Mouse (Mus musculus) midbrain, embryonic 11.5 days (tissue): ENCODE measurements at regions not wholly inside any gene's neighbourhood (a gene's known extent, or its start where the extent isn't known, plus 50 kb on each side); places are given as distances from the start of the nearest gene placed in this dataset.

Experiments
- ATAC-seq: fragments of 200-750 bp; cut with Nextera tagmentation; 2 replicates; pipeline ENCODE4 v1.8.0; 2017; ENCODE audit warnings: moderate TSS enrichment, moderate library complexity; ENCODE audit not compliant: low FRiP score
- DNase-seq: peaks from one replicate; pipeline ENCODE4 v3.0.0; 2015; ENCODE audit warnings: low spot score; ENCODE audit errors: missing footprints
- H3K27ac ChIP-seq: fragments of 300-500 bp; sonication (generic); 2 replicates; pipeline ENCODE4 v1.5.1; 2014; ENCODE audit warnings: low read depth, low read length
- H3K27me3 ChIP-seq: fragments of 300-500 bp; sonication (generic); 2 replicates; pipeline ENCODE4 v1.6.1; 2014; ENCODE audit warnings: mild to moderate bottlenecking, low read length, moderate library complexity, mixed read lengths; ENCODE audit not compliant: control insufficient read depth, insufficient read depth
- H3K36me3 ChIP-seq: fragments of 300-500 bp; sonication (generic); 2 replicates; pipeline ENCODE4 v1.6.1; 2014; ENCODE audit warnings: mild to moderate bottlenecking, low read length, moderate library complexity, mixed read lengths; ENCODE audit not compliant: control insufficient read depth, insufficient read depth
- H3K4me1 ChIP-seq: fragments of 300-500 bp; sonication (generic); 2 replicates; pipeline ENCODE4 v1.6.1; 2014; ENCODE audit warnings: low read length; ENCODE audit not compliant: control insufficient read depth, insufficient read depth
- H3K4me2 ChIP-seq: fragments of 300-500 bp; sonication (generic); 2 replicates; pipeline ENCODE4 v1.6.1; 2014; ENCODE audit warnings: mild to moderate bottlenecking, moderate library complexity
- H3K4me3 ChIP-seq: fragments of 300-500 bp; sonication (generic); 2 replicates; pipeline ENCODE4 v1.5.1; 2014; ENCODE audit warnings: low read depth, low read length
- H3K9ac ChIP-seq: fragments of 300-500 bp; sonication (generic); 2 replicates; pipeline ENCODE4 v1.6.1; 2014; ENCODE audit warnings: low read length
- H3K9me3 ChIP-seq: fragments of 300-500 bp; sonication (generic); 2 replicates; pipeline ENCODE4 v1.6.1; 2016; ENCODE audit warnings: low read length; ENCODE audit not compliant: control insufficient read depth
- WGBS: fragments of 180-500 bp; shearing (Covaris S2); extraction: QIAGEN DNeasy Blood & Tissue Kit; methylation state at CpG from one replicate; pipeline ENCODE4 v1.1.7; 2014; 5-methylcytosine and 5-hydroxymethylcytosine counted together

- 75% methylated on average over 7 of the region's 7 CpGs for WGBS
- Histone ChIP-seq H3K27ac (no peak overlapping the region), H3K4me3 (no peak overlapping the region), H3K9me3 (no peaks in the 10 kb centered on the region), H3K4me1 (no peaks in the 10 kb centered on the region), H3K27me3 (no peaks in the 10 kb centered on the region), H3K4me2 (no peak overlapping the region), H3K36me3 (no peaks in the 10 kb centered on the region), H3K9ac (no peak overlapping the region)
- no peak for DNase-seq
- no peak for ATAC-seq
These were observed 411.0 kb downstream of the Ofcc1 start for GRCm38 (mm10) chr13:39950203-39950602.

GRCm38 (mm10) chr13:39935216-39935615 is 426.0 kb downstream of the Ofcc1 start:
- Histone ChIP-seq H3K36me3 (no peaks in the 10 kb centered on the region), H3K9me3 (no peaks in the 10 kb centered on the region), H3K4me1 (no peaks in the 10 kb centered on the region), H3K27me3 (no peaks in the 10 kb centered on the region), H3K4me3 (no peak overlapping the region), H3K27ac (no peak overlapping the region), H3K9ac (no peak overlapping the region), H3K4me2 (no peak overlapping the region)
- WGBS, result 71% methylated on average over 2 of the region's 2 CpGs
- ATAC-seq, result no peak
- no peak for DNase-seq

GRCm38 (mm10) chr13:39931487-39931886 is 429.8 kb downstream of the Ofcc1 start:
- DNase-seq (no peak), ATAC-seq (no peak)
- Histone ChIP-seq H3K9ac (no peak overlapping the region), H3K4me2 (no peak overlapping the region), H3K36me3 (no peaks in the 10 kb centered on the region), H3K4me1 (no peaks in the 10 kb centered on the region), H3K27ac (no peak overlapping the region), H3K27me3 (no peaks in the 10 kb centered on the region), H3K9me3 (no peaks in the 10 kb centered on the region), H3K4me3 (no peak overlapping the region)
- 87% methylated on average over 3 of the region's 3 CpGs for WGBS

GRCm38 (mm10) chr13:39928573-39928972 is 432.7 kb downstream of the Ofcc1 start:
- no peak overlapping the region for H3K4me2 ChIP-seq
- ATAC-seq (no peak), DNase-seq (no peak)
- H3K4me3 ChIP-seq, result no peak overlapping the region
- H3K27me3 ChIP-seq, result no peaks in the 10 kb centered on the region
- no peaks in the 10 kb centered on the region for H3K9me3 ChIP-seq
- WGBS, result 94% methylated on average over 7 of the region's 7 CpGs
- H3K4me1 ChIP-seq, result no peaks in the 10 kb centered on the region
- H3K27ac ChIP-seq, result no peak overlapping the region
- H3K9ac ChIP-seq, result no peak overlapping the region
- no peaks in the 10 kb centered on the region for H3K36me3 ChIP-seq

GRCm38 (mm10) chr13:39924366-39924765 is 436.9 kb downstream of the Ofcc1 start:
- Histone ChIP-seq H3K4me1 (no peaks in the 10 kb centered on the region), H3K9me3 (no peaks in the 10 kb centered on the region), H3K9ac (no peak overlapping the region), H3K4me2 (no peak overlapping the region), H3K36me3 (no peaks in the 10 kb centered on the region), H3K4me3 (no peak overlapping the region), H3K27me3 (no peaks in the 10 kb centered on the region), H3K27ac (no peak overlapping the region)
- no peak for DNase-seq
- no peak for ATAC-seq
- WGBS, result 86% methylated on average over 4 of the region's 4 CpGs

GRCm38 (mm10) chr13:39923113-39923512 is 438.1 kb downstream of the Ofcc1 start:
- Histone ChIP-seq H3K4me1 (no peaks in the 10 kb centered on the region), H3K9ac (no peak overlapping the region), H3K4me3 (no peak overlapping the region), H3K27ac (no peak overlapping the region), H3K27me3 (no peaks in the 10 kb centered on the region), H3K36me3 (no peaks in the 10 kb centered on the region), H3K9me3 (no peaks in the 10 kb centered on the region), H3K4me2 (no peak overlapping the region)
- 84% methylated on average over 9 of the region's 9 CpGs for WGBS
- ATAC-seq, result no peak
- DNase-seq, result no peak

GRCm38 (mm10) chr13:39907720-39908119 is 453.5 kb downstream of the Ofcc1 start:
- DNase-seq (no peak), ATAC-seq (no peak)
- Histone ChIP-seq H3K4me1 (peaks cover 3% of the 10 kb centered on the region; the same call in 1 of the 2 replicates), H3K36me3 (no peaks in the 10 kb centered on the region), H3K4me3 (no peak overlapping the region), H3K9ac (no peak overlapping the region), H3K27me3 (no peaks in the 10 kb centered on the region), H3K27ac (no peak overlapping the region), H3K9me3 (no peaks in the 10 kb centered on the region), H3K4me2 (no peak overlapping the region)
- 79% methylated on average over 10 of the region's 10 CpGs for WGBS

- Histone ChIP-seq H3K4me2 (no peak overlapping the region), H3K4me1 (peaks cover 3% of the 10 kb centered on the region; the same call in 1 of the 2 replicates), H3K27ac (no peak overlapping the region; the same call in 1 of the 2 replicates), H3K27me3 (no peaks in the 10 kb centered on the region), H3K9me3 (no peaks in the 10 kb centered on the region), H3K9ac (no peak overlapping the region), H3K4me3 (no peak overlapping the region), H3K36me3 (no peaks in the 10 kb centered on the region)
- ATAC-seq, result peak; percentile 54
- 21% methylated on average over 8 of the region's 8 CpGs for WGBS
- DNase-seq, result peak; percentile 86
These were observed 457.0 kb downstream of the Ofcc1 start for GRCm38 (mm10) chr13:39904264-39904663.

GRCm38 (mm10) chr13:39903319-39903718 is 457.9 kb downstream of the Ofcc1 start:
- H3K4me3 ChIP-seq, result no peak overlapping the region
- peaks cover 3% of the 10 kb centered on the region; the same call in 1 of the 2 replicates for H3K4me1 ChIP-seq
- 46% methylated on average over 3 of the region's 3 CpGs for WGBS
- DNase-seq (peak; percentile 87), ATAC-seq (peak; percentile 73; the same call in 1 of the 2 replicates)
- no peaks in the 10 kb centered on the region for H3K9me3 ChIP-seq
- no peaks in the 10 kb centered on the region for H3K27me3 ChIP-seq
- no peak overlapping the region for H3K27ac ChIP-seq
- H3K9ac ChIP-seq, result no peak overlapping the region
- no peaks in the 10 kb centered on the region for H3K36me3 ChIP-seq
- no peak overlapping the region for H3K4me2 ChIP-seq

- Histone ChIP-seq H3K4me1 (peaks cover 3% of the 10 kb centered on the region; the same call in 1 of the 2 replicates), H3K36me3 (no peaks in the 10 kb centered on the region), H3K4me2 (no peak overlapping the region), H3K9me3 (no peaks in the 10 kb centered on the region), H3K27ac (no peak overlapping the region), H3K4me3 (no peak overlapping the region), H3K27me3 (no peaks in the 10 kb centered on the region), H3K9ac (no peak overlapping the region)
- no peak for ATAC-seq
- 91% methylated on average over 2 of the region's 2 CpGs for WGBS
- DNase-seq, result no peak
These were observed 461.9 kb downstream of the Ofcc1 start for GRCm38 (mm10) chr13:39899332-39899731.
